Mouse (Mus musculus) erythroid progenitor cell, adult 5-6 weeks (primary cell): ENCODE data around the gene Zcchc7. TPM values are rescaled to one million over a fixed set of nuclear protein-coding genes. Genes with fewer than 3 reads are reported as not detected.

Experiments used
- ATAC-seq: replicated peaks from 2 replicates; pipeline ENCODE4 v1.8.0; 2016; ENCODE audit warnings: moderate number of reproducible peaks, mild to moderate bottlenecking, moderate TSS enrichment, inconsistent platforms; ENCODE audit not compliant: poor library complexity, low FRiP score, severe bottlenecking
- total RNA-seq, 2 experiments: library from RNA; stranded (forward) in 1 of 2; stranded (reverse) in 1 of 2; fragments of 150-400 nt in 1 of 2; fragments of 186-747, 209-891 nt in 1 of 2; gene quantifications; 2 replicates each; pipeline versions ENCODE4 v1.2.3 to v1.2.4; 2015 to 2017; ENCODE audit warnings: low replicate concordance in 2 of 2

Zcchc7 gene
- total RNA-seq, 2 experiments from 2014 or later: 49.9 to 97.0 TPM

DNA sequence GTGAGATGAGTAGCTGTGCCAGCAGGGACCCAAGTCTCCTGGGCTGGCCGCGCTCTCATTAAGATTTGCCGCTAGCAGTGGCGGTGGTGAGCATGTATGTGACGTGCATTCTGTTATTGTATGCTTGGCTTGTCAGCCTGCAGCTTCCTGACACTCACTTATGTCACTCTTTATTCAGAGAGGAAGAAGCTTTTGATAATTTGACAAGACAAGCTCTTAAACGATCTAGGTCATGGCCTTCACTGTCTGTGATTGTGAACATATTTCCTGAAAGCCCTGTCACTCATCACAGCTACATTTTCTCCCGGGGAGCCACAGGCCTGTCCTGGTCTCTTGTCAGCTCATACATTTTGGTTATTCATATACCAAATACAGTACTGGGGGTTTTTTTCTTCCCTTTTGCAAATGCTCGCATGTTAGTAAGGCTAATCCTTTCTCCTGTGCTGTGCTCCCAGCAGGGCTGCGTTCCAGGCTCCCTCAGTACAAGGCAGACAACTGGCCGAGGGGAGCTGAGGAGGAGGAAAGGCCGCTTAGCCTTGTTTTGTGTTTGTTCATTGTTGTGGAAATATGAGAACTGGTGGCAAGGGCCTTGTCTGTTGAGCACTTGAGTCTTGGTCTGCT is 150.1 kb downstream of the Zcchc7 start:
- no peak for ATAC-seq

DNA sequence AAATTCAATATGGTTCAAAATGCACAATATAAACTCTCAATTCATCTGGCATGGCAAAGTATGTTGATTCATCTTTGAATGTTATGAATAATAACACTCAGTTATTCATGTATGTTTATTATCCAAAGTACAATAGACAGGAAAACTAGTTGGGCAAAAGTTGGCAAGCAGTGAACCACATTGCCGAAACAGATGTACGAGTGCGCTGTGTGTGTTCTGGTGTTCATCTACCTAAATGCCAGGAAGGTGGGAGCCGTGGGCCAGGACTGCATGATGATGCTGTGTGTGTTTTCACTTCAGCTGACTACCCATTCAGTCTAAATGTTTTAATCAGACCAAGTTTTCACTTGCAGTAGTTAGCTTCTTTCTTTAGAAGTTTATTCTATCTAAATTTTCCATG is 150.7 kb downstream of the Zcchc7 start:
- ATAC-seq: no peak

DNA sequence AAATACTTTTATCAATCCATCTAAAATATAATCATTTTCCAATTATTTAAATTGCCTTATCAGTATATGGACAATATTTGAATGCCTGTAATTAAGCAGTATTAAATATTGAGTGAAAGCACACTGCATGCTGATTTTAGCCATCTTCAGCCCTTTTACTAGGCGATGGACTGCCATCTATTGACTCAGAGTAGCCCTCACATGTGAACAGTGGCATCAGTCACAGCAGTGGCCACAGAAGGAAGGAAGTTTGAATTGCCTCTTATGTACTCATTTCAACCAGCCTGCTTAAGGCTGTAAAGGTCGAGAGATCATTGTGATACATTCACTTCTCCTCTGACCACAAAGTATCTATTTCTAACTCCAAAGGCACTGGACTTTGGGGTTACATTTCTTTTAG is 154.4 kb downstream of the Zcchc7 start:
- ATAC-seq: no peak

DNA sequence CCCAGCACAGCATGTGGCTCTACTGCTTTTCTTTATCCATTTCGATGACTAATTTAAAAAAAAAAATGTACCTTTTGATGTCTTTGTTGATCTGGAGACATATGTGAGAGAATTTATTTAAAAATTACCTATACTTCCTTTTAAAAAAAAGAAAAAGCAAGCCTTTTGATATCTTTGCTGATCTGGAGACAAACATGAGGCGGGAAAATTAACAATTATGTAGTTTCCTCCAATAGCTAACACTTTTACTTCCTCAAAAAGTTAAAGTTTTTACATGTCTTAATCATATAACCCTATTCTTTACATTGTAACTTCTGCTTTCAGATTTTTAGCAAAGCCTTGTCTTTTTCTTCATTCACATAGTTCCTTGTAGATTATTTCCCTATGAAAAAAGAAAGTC is 155.2 kb downstream of the Zcchc7 start:
- ATAC-seq: no peak

DNA sequence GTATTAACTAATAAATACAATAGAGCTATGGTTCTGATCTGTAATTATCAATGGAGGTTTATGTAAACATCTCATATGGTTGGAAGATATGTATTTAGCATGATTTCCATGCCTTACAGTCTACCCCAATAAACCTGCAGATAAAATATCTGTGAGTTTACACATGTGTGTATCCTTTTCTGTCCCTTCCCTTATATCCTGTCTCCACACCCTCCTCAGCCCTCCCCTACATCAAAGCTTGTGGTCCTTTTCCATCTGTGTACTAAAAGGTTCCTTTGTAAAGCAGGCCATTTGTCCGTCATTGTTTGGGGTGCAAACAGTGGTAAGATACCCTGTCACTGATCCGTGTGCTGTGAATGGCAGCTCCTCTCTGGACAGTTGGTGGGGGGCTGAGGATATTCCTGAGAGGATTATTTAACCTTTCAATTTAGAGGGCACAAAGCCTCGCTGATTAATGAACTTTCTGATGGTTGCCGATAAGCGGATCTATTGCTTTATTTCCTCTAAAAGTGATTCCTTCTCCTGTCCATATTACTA is 161.7 kb downstream of the Zcchc7 start:
- ATAC-seq: no peak; the same call in 1 of the 2 replicates

DNA sequence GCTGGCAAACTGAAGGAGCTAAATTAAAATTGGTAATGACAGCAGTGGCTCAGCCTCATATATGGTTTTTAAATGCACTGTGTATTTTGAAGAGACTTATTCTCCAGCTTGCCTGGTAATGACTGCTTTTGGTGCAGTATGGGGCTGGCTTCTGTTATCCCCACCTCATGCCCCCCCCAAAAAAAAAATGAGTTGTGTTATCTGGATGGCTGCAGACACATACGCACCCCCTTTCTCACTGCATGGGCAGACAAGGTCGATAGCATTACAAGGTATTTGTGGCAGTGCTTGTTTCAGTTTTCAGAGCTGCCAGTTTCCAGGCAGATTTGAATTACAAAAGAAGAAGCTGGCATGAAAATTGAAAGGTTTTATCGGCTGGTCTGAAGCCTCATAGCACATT is 162.2 kb downstream of the Zcchc7 start:
- peak; percentile 56; the same call in 1 of the 2 replicates for ATAC-seq

DNA sequence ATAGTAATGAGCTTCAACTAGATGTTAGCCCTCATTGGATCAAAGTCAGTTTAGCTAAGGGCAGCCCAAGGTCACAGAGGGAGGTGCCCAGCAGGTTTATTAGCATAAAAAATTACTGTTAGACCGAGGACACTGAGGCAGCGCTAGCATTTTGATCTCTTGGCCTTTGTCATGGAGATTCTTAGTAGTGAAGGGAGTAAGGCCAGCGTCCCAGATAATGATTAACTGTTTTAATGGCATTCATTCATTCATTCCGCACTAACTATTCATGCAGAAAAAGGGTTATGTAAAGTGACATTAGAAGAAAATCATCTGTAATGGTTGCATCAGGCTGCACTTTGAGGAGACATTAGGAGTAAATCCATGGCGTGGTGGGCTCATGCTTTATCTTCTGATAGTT is 165.2 kb downstream of the Zcchc7 start:
- no peak for ATAC-seq

DNA sequence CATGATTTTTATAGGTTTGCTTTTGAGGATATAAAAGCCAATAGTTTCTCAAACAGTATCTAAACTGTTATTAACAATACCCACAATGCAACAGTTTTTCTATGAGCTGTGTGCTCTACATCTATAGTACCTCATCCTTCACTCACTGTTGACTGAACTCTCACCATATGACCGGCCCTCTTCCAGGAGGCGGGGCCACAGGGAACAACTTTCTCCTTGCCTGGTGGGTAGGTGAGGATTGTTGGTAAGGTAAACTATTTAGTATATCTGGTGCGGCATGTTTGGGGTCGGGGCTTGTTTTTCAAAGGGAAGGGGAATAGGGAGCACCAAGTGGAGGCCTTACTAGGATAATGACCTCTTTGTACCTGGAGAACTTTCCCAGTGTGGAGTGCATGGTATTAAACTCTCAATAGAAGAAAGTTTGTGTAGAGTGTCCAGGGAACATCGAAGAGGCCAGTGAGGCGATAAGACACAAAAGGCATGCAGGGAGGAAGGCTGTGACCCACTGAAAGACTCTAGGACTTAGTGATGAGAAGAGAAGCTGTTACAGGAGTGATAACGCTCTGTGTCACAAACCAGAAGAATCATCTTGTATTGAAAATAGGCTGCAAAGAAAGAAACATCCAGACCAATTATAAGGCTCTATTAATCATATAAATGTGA is 166.9 kb downstream of the Zcchc7 start:
- peak; percentile 76 for ATAC-seq

DNA sequence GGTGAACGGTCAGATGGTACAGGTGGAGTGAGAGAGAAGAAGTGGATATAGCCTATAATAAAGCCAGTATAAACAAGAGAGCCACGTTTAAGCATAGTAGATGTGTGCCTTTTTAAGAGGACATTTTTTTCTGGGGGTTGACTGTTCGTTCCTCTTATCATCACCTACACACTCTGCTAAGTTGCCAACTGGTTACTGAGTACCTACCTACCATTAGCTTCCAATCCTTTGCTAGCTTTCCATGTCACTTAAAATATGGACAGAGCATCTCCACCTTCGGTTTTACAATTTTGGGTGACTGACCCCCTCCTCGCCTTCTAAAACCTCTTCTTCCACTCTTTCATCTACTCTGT is 167.4 kb downstream of the Zcchc7 start:
- ATAC-seq: peak; percentile 65

DNA sequence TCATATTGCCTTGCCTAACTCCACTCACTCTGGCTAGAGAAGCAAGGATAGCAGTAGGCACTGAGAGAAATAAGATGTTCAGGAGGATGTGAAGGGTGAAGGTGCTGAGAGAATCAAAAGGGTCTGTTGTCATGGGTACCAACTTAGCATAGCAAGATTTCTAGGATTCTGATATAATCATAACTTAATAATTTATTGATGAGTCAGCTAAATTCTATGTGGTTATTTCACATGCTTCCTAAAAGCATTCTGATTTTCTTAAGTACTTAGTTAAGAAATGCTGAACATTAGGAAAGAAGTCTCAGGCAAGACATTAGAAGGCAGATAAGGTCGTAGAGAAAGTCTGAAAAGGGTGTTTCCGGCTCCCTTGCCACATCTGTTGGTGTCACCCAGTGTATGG is 172.3 kb downstream of the Zcchc7 start:
- ATAC-seq: no peak

DNA sequence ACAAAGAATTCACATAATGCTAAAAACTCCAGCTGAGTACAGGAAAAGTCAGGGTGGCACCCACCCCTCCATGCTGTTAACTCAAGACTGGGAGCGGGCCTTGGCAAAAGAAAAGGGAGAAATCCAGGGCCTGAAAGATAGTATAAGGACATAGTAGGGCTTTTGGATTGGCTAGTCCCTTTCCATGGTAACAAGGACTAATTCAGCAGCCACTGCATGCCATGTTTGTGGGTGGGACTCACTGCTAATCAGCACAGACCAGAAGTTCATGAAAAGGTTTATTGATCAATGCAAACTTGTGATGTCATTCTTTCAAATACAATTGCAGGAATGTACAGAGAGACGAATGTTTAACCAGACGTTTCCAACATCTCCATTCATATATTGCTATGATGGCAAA is 173.1 kb downstream of the Zcchc7 start:
- ATAC-seq: peak; percentile 82

DNA sequence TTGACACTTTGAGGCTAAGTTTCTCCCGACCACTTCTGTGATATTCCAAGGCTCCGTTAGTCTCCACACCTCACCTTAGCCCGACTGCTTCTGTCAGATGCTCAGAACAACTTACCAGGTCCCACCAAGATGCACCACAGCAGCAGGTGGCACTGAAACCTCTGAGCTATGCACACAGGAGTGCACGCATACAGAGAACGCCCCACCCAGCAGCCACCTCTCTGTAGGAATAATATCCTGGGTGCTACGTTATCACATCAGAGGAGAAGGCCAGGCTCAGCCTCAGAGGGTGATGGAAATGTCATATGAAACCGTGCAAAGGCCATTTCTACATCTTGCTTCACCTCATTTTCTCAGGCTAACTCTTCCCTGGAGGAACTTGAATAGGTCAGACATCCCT is 174.7 kb downstream of the Zcchc7 start:
- peak; percentile 48; the same call in 1 of the 2 replicates for ATAC-seq

DNA sequence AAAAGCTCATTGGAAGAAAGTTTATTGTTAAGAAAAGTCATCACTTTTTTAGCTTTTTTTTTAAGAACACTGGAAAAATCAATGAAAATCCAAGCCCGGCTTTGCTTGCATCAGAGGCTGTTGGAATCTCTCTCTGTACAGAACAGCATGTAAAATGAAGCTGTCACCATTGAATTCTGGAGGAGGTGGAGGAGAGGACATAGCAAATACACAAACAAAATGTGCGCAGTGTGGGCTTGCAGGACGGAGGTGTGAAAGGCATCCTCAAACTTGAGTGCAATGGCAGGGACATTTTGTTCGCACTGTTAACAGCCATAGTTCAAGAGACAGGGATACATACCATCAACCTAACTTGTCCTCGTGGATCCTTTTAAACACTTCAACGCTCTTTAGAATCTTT is 176.1 kb downstream of the Zcchc7 start:
- ATAC-seq: no peak

DNA sequence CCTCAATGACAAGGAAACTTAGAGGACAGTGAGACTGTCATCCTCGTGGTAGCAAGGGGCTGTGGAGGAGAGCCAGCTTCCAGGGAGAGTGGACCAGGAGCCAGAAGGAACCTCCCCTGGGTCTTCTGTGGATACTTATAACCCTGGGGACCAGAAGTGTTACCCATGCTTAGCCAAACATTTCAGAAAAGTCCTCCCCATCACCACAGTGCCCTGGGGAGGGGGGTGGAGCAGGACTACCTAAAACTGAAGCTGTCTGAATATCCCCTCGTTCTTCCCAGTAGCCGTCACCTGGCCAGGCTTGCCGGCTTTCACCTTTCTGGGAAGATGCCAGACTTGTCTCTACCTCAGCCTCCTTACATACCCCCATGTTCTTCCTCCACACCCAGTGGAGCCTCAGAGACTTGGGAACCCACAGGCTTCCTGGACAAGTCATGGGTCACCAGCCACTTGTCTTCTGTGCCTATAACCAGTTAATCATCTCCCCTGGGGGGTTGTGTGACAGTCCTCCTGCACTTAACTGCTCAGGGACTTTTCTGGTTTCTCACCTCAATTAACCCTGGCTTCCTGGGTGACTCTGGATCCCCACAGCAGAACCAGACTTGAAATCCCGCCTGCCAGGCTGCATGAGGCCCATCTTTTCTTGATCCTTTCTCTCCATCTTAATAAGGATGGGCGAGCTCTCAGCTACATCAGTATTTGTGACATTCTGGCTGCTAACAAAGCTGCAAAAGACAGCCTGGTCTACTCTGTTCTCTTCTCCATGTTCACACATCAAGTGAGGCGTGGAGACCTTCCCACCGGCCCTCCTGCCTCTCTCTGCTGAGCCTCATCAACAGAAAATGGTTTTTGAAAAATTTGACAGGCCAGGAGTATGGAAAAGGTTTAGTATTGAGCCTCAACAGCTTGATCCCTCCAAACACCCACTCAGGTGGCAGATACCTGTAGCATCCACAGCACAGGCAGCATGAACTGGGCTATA is 183.0 kb downstream of the Zcchc7 start:
- no peak for ATAC-seq

DNA sequence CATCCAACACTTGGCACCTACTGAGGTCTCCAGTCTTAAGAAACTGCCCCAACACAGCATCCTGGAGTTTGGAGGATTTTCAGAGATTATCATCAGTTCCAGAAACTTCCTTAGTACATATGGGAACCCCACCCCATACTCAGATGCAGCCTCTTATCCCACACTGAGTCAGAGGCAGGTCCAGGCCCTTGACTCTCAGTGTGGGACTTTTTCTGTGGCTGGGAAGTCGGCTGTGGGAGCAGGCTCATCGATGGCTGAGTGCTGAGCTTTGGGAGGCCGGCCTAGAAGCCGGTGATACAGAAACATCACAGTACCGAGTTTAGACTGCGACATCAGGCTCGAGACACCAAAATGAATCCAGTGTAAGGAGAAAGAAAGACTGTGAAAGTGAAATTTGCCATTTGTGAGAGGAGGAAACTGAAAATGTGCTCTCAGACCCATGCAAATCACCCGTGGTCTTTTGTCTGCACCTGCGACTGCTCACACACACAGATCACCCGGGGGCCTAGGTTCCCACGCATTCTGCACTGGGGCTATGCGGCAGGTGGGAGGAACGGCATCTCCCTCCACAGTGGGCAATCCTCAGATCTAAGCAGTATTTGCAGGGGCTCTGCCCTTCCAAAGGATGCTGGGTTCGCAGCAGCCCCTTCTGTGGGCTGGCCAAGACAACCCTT is 184.0 kb downstream of the Zcchc7 start:
- ATAC-seq: no peak

DNA sequence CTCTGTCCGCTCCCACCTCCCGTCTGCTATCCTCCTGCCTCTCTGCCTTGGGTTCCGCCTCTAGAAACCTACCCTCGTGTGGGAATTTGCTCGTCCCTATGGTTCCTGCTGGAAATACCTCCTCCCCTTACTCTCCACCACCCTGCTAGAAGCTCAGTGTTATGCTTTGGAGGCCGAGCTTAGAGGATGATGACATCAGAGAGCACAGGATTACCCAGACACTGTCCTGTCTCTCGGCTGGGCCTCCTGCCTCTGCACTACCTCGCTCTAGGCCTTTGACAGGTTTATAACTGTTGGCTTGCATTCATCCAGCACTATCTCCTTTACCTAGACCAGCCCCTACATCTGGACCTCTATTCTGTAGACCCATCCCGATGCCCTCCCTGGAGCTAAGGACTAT is 184.6 kb downstream of the Zcchc7 start:
- ATAC-seq: no peak

DNA sequence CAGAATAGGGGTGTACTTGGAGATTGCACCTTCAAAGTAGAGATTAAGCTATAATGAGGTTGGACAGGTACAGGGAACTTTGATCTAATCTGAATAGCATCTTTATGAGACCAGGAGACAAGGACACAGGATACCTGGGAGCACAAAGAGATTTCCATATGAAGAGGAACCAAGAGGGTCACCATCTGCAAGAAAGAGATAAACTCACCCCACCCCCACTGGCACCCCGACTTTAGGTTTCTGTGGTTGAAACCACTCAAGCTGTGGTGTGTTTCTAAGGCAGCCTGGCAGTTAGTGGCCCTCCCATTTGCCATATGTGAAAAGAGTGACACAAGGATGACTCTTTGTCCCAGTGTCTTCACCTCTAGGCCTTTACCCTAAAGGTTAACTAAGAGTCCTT is 186.6 kb downstream of the Zcchc7 start:
- no peak for ATAC-seq

DNA sequence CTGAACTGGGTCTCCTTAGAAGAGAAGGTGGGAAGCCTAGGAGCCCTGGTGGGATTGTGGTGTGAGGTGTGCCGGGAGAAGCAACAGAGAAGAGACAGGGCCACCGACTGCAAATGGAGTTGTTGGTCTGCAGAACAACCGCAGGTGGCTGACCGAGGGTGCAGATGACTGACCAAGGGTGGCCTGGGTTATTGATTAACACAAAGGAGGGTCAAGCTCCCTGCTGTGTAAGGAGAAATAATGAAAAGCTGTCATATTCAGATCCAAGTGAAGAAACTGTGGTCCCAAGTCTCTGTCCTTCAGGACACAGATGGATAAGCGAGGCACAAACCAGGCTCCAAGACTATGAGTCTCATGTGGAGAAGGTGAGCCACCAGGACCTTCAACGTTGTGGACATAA is 187.8 kb downstream of the Zcchc7 start:
- ATAC-seq: no peak

DNA sequence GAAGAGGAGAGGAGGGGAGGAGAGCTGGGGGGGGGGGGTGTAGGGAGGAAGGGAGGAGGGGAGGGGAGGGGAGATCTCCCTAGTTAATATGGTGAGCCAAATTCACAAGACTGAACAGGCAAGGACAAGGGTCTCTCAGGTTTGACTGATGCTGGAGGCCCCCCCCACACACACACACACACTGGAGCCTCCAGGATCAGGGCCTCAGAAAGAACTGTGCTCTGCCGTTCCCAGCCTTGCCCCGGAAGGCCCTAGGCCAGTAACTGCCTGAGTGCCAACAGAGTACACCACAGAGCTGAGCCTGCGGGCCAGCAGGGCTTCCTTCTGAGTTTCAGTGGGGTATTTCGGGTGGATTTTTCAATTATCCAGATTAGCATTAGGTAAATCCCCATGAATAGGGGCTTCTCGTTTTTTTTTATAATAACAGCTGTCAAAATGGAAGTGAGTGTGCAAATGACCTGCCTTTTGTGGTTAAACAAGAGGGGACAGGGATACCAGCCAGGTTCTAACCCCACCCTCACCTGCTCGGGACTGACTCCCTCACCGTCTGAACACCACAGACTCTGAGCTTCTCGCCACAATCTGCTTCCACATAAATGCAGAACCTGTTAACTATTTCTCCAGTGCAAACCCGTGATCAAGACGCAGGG is 188.9 kb downstream of the Zcchc7 start:
- ATAC-seq: no peak
